Mouse (Mus musculus) hindlimb bud, embryonic 11.5 days (tissue): Measurements from ENCODE around the gene Fam213a.

Source experiments
- DNase-seq: peaks from one replicate; pipeline ENCODE4 v3.0.0-alpha.2; 2012; ENCODE audit warnings: low read depth, low spot score; ENCODE audit errors: extremely low spot score

Fam213a gene

DNA sequence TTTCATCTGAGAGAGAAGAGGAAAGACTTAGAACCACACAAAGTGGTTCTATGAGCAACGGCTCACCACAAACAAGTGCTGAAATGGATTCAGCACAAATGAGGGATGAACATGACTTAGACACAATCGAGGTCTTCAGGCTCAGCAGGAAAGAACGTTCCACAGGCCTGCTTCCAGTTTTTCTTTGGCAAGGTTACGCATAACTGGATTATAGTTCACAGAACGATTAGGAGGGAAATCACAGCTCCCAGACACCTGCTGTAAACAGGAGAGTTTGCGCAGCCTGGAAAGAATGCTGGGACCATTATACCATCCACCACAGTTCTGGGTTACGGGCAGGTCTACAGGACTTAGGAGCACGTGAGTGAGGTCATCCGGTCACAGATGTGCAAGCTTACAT lies 7.9 kb downstream of the Fam213a start:
- DNase-seq, result no peak

DNA sequence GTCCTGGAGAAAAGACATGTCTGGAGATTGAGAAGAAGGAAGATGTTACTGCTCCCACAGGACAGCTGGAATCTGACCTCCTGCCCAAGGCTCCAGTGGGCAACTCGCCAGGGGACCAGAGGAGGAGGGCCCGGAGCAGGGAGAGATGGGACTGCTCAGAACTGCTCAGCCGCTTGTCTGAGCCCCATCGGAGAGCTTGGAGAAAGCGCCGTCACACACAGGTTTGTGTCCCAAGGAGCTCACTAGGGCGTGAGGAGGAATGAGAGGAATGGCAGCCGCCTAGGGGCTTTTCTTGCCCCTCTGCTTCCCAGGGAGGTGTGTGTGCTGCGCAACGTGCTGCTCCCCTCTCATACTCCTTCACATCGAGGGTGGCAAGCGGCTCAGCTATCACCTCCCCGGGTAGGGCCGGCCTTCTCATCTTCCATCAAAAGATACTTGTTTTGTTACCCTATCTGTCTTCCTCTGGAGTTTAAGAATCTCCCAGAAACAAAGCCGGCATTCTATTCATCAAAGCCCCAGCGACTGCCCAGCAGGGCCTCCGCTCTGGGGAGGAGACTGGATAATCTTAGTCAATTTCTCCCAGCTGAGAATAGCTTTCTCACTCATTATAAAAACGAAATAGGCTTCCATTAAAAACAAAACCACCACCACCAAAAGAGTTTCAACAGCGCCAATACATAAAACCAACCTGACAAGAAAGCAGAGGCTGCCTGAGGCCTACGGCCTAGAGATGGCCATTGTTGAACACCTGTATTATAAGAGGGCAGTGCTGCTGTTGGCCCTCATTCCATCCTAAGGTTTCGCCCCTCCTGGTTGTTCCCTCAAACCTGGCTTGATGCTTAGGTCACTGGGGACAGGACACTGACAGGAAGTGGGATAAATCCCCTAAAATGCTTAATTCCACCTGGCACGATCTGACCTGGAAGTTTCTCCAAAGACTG lies 9.1 kb downstream of the Fam213a start:
- DNase-seq, result no peak

DNA sequence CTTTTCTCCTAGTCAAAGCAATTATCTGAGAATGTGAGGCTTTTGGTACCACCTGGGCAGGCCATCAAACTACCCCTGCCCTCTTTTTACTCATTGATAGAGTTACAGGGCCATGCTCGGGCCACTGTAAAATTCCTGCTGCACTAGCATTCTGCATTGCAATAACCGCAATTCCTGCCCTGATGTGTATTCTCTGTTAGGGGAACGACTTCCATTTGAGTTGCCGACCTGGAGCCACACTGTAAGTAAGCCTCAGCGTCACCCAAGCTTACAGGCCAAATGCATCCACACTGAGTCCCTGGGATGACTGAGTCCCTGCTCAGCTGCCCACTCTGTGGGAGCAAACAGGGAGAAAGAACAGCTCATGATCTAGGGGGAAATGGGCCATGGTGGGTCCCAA lies 12.0 kb downstream of the Fam213a start:
- DNase-seq, result no peak

DNA sequence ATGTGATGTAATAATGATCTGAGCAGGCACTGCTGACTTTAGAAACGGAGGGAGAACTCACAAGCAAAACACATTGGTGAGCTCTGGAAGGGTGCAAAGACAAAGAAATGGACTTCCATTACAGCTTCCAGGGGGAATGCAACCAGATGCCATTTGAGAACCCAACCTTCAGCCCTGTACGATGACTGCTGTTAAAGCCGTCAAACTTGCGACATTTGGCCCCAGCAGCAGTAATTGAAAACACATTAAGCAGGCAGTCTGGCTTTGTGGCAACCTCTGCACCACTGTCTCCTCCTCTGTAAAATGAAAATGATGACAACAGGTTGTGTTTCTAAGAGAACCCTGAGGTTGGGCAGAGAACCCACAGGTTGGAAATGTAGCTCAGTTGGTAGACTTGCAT lies 12.8 kb downstream of the Fam213a start:
- no peak for DNase-seq

DNA sequence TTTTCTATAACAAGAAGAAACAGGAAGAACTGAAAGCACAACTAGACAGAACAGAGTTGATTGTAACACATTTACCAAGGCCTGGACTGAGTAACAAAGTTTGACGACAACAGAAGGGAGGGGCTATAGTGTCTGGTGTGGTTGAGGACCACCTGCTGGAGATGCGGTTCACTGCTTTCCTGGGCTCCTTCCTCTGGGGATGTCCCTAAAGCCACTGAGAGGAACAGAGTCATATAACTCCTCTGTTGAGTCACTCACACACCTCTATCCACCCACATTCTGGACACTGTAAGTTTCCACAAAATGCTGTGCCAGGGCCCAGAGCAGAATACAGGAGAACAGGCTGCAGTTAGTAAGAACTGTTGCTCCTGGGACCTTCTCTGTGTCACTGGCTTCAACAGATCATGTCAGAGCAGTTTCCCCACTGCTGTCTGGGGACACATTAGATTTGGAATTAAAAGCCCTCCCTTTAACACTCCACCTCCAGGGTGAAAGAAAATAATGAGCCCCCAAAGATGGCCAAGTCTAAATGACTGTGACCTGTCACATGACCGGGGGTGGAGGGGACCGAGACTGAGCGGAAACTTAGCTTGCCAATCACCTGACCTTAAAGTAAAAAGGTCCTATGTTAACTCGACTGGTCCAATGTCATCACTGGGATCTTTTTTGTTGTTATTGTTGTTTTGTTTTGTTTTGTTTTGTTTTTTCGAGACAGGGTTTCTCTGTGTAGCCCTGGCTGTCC lies 13.5 kb downstream of the Fam213a start:
- no peak for DNase-seq

DNA sequence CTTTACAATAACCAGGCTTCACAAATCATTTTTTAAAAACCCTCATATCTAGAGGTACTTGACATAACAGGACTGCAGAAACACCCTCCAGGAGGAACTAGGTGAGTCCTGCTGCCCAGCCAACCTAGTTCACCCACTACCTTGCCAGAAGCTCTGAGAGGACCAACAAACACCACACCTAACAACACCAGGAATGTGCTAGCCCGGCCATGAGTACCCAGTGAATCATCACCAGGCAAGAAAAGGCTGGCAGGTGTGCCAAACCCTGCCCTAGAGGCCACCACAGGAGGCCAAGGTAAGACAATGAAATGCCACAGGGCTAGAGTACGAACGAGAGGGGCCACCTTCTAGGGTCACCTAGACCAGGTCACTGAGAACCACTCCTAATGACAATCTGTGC lies 17.4 kb downstream of the Fam213a start:
- DNase-seq, result no peak

DNA sequence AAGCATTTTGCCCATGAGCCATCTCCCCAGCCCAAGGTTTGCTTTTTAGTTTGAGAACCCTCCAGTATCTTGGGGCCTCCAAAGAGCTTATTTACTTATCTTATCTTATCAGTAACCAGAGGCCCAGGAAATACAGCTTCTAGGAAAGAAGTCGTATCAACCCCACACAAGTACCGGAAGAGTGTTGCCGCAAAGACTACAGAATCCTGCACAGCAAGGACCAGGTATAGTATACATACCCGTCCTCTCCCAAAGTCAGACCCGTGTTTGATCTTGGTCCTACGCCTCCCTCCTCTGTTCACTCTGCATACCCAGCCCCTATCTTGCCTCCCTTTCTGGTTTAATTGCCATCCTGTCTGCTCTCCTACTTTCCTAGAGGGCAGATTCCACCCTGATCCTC lies 21.1 kb downstream of the Fam213a start:
- DNase-seq, result no peak

DNA sequence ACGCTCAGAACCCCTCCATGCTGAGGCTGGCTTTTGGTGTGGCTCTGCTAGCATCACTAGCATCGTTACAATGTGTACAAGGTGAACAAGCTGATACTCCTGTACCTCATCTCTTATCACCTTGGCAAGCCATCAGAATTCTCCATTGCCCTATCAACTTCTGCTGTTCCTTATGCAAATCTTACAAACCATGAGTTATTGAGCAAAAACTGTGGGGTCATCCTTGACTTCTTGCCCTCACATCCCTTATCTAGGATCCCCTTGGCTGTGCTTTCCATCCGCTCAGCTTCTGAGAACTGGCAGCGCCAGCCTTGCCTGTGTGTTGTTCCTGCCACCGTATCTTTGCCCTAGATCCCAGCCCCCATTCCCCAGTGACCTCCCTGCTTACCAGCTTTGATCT lies 24.8 kb downstream of the Fam213a start:
- no peak for DNase-seq

DNA sequence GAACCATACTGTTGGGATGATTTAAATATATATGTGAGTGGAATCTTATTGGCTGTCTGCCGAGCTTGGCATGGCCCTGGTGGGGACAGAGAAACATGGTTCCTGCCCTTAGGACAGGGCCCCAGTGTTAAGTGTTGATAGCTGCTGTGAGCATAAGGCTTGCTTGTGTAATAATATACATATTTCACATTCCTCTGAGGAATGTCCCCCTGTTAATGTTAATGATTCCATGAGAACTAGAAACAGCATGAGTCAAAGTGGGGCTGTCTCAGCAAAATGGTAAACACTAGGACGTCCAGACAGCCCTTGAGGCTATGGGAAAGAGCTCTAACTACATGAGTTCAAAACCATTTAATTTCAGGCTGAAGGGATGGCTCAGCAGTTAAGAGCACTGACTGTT lies 26.4 kb downstream of the Fam213a start:
- no peak for DNase-seq

DNA sequence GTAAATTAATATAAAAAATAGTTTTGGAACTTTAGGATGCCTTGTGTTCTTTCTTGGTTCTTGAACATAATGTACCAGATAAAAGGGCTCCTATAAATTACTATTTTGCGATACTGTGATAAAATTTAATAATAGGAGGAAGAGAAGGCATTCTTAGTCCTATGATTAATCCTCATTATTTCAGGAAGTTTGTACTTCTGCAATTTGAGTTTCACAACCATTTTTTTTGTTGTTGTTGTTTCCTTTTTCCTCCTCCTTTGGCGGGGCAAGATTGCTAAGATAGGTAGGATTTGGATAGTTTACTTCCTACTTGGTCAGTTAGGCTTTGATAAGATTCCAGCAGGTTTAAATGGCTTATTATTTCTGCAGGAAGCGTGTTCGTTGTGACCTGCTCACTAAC lies 28.0 kb downstream of the Fam213a start:
- DNase-seq, result no peak

DNA sequence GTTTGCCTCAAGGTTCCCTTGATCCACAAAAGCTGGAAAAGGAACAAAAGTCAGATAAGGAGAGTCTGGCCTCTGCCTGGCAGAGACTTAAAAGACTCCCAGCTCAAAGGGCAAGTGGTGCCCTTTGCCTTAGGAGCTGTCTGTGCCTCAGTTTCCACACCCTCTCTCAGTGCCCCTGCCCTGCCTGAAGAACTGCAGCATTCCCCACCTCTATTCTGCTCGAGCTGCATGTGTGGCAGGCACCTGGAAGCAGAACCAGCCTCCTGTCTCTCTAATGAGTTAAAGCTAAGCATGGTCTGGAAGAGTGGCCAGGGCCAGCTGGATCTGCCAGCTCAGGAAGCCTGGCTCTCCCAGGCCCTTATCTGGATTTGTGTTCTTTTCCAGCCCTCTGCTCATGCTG lies 33.9 kb downstream of the Fam213a start:
- no peak for DNase-seq

DNA sequence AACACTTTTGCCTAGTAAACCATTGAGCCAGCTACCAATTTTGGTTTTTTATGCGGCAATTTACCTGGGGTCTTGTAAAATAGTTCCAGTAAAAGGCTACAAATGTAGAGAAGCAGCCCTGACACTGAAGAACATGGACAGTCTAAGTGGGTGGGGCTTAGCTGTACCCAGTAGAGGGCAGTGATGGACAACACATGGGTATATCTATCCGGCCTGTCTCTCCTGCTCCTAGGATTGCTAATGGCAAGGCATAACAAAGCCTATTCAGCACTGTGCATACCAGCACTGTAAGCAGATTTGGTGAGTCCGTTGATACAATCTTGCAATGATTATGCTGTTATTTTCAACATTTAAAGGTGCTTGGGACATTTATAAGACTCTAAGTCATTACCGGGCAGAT lies 34.6 kb downstream of the Fam213a start:
- DNase-seq, result no peak

DNA sequence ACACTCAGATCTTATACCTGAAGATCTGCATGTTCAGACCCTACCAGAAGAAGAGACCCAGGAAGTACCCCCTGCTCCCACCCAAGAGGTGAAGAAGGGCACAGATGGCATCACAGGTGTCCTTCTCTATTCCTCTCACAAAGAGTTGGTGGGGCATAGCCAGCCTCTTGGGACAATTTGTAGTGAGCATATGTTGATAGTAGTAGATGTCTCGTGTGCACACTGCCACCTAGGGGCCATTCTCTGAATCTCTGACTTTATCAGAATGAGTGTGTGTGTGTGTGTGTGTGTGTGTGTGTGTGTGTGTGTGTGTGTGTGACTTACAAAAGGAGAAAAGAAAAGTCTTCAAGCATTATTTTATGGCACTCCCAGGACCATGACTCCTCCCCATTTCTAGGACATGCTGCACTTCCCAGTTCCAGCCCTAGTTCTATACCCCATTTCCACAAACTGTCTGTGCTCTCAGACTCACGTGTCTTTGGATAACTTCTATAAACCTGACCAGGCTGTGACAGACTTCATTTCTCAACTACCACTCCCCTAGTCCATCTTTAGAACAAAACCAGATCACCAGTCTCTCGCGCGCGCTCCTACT lies 38.4 kb downstream of the Fam213a start:
- DNase-seq, result no peak

DNA sequence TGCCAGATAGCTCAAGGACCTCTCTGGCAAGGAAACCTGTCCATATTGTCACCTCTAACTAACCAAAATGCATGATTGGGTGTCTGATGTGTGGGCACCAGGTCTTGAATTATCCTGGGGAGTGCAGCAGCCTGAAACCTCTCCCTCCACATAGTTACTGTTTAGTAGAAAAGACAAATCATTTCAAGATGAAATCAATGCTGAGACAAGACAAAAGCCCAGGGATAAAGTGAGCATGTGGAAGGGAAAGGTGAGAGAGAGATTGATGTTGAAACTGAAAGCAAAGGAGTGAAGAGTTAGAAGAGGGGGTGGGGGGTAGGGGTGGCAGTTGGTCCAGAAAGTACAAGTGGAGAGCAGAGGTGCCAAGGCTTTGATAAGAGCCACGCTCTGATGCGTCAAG lies 45.5 kb downstream of the Fam213a start:
- DNase-seq, result no peak

DNA sequence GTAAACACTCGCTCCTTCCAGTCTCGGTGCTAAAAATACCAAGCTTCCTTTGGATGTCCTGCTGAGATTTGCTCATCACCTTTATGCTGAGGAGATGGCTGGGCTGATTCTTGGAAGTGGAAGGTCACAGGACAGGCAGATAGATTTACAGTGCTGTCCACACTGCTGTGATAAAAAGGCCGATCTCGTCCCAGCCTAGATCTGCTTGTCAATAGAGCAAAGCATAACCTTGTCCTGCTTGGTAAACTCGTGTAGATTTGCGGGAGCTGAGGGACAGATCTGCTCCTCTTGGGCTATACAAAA lies 46.0 kb downstream of the Fam213a start:
- no peak for DNase-seq

DNA sequence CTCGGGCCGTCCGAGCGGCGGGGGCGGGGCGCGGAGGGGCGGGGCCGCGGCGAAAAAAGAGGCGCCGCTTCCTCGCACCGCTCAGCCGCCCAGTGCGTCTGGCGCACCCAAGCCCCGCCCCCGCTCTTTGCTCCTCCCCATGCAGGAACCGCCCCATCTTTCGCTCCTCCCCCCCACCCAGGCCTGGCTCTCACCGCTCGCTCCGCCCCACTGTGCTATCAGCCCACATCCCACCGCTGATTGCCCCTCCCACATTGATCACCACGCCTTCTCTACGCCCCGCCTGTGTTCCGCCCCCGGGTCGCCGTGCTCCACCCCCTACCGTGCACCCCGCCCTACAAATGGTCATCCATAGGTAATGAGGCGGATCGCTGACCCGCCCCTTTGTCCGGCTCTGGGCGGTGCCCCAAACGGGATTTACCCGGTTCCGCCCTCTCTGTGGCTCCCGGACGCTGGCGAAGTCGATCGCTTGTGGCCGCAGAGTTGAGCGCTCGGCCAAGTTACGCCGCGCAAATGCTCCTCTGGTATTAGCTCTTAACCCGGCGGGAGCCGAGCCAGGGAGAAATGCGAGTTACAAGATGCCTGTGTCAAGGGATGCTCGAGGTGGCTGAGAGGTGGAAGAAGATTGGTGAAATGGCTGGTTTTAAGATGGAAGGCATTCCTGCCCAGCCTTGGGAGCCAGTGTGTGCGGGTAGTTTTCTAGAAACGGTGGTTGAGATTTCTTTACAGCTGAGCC lies 46.6 kb downstream of the Fam213a start:
- DNase-seq, result peak; percentile 74

DNA sequence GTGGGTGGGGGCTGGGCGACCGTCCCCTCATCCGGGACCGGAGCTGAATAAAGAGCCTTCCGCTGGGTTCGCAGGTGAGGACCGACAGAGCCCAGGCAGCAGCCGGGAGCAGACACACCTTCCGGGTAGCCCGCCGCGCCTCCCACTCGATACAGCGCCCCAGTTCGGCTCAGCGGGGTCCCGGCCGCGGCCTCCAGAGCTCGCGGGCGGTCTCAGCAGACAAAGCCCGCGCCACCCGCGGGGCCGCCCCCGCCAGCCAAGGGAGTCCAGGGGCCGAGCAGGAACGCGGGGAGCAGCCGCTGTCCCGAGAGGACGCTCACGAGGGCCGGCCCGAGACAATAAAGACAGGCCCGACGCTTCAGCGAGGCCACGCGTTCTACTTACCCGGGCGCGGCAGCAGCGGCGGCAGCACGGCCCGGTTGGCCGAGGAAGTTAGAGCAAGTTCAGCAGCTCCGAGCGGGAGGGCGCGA lies 47.2 kb downstream of the Fam213a start, which contains the start of gene Tspan14:
Gene Tspan14 (minus strand): TSS at position 416 of the 470 bp plus-strand sequence.
- DNase-seq, result no peak

DNA sequence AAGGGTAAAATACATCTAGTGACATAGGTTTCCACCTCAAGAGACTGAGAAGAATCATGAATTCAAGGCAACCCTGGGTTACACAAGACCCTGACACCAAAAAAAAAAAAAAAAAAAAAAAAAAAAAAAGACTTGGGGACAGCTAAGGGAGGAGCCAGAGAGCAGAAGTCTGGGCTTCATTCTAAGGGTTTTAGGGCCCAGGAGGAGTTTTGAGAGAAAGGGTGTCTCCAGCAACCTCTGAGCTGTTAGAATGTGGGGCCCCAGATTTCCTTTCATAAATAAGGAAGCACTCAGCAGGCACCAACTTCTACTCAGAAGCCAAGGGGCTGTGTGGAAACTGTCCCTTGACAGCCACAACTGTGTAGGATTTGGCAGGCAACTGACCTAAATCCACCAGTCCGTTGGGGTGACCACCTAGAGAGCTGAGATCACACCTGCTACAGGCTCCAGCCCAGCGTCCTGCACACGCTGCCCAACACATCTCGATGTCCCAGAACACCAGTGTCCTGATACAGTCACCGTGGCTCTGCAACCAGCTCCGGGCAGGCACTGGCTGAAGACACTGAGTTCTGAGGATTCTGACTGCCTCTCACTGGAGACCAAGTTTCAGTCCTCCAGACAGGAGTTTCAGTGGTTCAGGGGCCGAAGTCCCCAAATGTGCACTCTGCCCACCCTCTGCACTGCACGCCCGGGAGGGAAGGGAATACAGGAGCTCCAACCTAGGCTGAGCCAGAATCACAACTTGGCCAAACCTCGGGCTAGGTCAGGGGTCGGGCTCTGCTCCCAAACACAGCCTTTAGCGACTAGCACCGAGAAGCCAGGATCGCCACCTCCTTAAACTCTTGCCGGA lies 47.9 kb downstream of the Fam213a start:
- DNase-seq, result no peak

DNA sequence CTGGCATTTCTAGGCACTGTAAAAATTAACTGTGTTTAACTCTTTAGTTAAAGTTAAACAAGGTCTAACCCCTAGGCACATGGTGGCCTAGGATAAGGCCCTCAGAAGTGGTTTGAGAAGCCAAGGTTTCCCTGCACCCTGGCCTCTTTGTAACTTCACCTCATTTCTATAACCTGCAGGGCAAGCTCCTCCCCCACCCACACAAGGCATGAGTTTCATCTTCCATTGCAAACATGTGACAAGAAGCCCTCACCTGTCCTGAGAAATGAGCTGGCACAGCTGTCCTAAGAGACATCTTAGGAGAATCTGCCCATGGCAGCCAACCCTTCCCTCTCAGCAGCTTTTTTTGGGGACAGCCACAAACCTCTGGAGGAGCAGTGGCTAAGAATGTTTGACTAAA lies 48.7 kb downstream of the Fam213a start:
- no peak for DNase-seq

DNA sequence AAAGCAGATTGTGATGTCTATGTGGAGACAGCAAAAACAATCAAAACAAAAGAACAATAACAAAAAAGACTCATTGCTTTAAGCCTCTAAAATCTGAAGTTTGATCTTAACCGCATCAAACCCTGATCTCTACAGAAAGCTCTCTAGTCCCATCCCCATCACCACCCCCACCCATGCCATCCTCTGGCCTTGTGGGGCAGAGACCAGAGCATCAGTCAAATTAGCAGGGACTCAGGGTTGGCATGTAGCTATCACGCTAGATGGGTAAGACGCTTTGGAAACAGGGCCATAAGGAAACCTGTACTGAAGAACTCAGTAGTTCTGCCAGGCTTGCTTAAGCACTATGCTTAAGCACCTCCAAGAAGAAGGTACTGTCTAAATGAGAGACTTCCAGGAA lies 49.4 kb downstream of the Fam213a start:
- no peak for DNase-seq
